Mouse (Mus musculus) c-Kit-positive CD71-positive TER-119-positive erythroid progenitor cells, embryonic 14.5 days (primary cell): ENCODE measurements around the gene Gm3642.
"Not testable (repeated sequence)": the region's sequence is repeated elsewhere in the genome, so short reads cannot be mapped to it uniquely, and the experiment has no call there.

Experiments used
- DNase-seq: peaks from one replicate; pipeline ENCODE4 v3.0.0-alpha.2; 2013; ENCODE audit warnings: low spot score

Gene Gm3642

DNA sequence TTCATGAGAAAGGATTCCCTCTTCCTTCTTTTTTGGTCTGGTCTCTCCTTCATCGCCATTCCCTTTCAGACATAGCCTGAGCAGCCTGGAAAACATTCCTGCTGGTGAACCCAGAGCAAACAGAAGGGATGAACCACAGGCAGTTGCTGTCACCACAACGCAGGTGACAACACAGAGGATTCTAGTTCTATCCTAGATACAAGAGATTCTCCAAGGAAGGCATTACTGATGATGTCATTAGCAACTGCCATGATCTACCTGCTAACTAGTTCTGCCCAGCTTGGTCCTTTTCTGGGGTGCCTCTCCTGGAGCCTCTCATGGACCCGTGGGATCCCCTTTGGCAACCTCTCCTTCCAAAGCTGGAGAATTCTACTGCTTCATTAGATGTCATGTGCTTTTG lies at the start of gene Gm3642:
Gm3642 (minus strand) TSS at position 101 of the 400 bp plus-strand sequence.
- not testable (repeated sequence) for DNase-seq

DNA sequence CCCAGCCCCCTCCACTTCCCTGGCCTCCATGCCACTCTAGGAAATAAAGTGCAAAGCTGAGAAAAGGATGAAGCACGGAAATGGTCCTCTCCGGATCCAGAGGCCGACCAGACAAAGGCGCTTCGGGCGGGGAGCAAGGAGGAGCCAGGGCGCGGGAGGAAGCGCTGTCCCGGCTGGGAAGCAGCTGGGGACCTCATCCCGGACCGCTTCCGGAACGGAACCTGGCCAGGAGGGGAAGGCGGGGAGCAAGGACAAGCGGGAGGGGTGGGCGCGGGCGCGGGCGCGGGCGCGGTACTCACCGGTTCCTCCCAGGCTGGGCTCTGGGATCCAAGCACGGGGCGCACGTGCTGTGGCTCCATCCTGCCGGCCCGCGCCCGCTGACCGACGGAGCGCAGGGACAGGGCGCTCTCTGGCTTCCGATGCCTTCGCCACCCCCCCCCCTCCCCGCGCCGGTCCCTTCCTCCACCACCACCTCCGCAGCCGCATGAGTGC lies 49.5 kb upstream of the Gm3642 start, which contains the start of gene Gm3667:
Gm3667 (minus strand) TSS at position 442 of the 492 bp plus-strand sequence.
- DNase-seq: not testable (repeated sequence)

DNA sequence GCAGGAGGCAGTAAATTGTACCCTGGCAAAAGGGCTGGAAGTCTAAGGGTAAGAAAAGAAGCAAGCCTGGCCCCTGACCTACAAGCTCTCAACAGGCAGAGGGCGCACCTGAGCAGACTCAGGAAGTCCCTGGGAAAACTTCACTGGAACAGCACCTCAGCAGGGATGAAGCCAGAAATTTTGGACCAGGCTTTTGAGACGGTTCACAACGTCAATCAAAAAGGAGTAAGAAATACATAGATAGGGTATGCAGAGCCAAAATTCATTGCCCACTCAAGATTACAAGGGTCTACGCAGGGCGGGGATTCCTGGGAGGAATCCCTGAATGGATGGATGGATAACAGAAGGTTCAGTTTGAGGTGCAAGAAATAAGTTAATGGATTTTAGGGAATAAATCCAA lies 48.7 kb upstream of the Gm3642 start:
- DNase-seq: not testable (repeated sequence)

DNA sequence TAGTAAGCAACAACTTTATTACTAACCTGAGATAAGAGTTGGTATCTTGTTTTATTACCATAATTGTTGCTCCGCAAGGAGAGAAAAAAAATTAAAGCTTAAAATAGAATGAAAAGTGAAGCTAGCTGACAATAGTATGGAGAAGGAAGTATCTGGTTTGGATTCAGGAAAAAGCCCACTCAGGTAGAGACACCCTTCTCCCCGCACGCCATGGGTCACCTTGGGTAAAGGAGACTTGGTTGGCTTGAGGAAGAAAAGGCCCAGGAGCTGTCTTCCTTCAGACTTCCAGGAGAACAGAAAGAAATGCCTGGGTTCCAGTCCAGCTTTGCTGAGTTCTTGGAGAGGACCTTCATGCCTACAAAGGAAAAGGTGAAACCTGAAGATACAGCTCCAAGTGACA lies 16.8 kb downstream of the Gm3642 start:
- DNase-seq: not testable (repeated sequence)
